Mouse (Mus musculus): ENCODE measurements around the gene Inava. TPM values are rescaled to one million over a fixed set of nuclear protein-coding genes. Genes with fewer than 3 reads are reported as not detected.

Inava gene
- total RNA-seq (2012; rRNA removed) (0.34 and 0.42 TPM in 2 replicates), total RNA-seq (2014; rRNA removed) (not detected in 2 replicates), polyA plus RNA-seq (2012; ENCODE audit: insufficient read length, low read depth) (0.11 and 0.34 TPM in 2 replicates)

DNA sequence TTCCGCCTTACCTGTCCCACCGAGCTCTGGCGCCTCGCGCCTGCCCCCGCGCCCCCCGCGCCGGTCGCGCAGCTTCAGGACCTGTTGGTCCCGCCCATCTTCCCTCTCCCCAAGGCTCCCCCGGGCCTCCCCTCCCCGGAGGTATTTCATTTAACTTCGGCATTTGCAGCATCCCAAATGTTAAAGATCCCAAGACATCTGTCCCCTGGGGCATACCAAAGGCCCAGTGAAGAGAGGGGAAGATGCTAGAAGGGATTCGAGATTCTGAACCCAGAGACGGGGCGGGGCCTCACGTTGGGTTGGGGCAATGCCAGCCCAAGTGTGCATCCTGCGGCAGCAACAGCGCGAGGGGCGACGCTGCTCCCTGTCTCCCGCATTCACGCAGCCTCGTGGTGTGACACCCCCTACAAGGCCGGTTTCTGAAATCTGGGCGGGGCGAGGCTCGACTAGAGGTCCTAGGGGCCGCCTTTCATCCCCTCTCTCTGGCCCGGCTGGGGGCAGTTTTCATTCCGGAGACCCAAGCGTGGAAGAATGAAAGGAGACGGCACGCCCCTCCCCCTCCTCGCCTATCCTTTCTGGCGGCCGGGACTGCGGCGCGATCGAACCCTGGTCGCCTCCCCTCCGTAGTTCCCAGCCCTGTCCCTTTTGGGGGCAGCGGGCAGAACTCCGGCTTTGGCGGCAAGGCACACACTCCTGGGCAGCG, at the start of gene Inava:
Gene Inava, minus strand, starts transcription at position 373 of the 703 bp plus-strand sequence.
- peak; percentile 11 for DNase-seq (ENCODE audit: extremely low read depth)
- H3K9ac ChIP-seq (ENCODE audit: insufficient read depth, low read depth) = peak within 1 kb of the TSS; percentile 6; the same call in 1 of the 2 replicates
- no peaks in the 10 kb centered on the region for H3K79me2 ChIP-seq (replicated peaks; ENCODE audit: control insufficient read depth, extremely low read depth, insufficient read depth, poor library complexity, severe bottlenecking)
- in situ Hi-C loops (cut with MboI; ENCODE audit: low pct_ligation_motif_present, low pct_unique_long_range_greater_than_20kb, low sequenced_read_pairs) (no loop called here), dilution Hi-C loops (cut with MboI; ENCODE audit: extremely low pct_ligation_motif_present, extremely low pct_unique_long_range_greater_than_20kb, low sequenced_read_pairs) (no loop called here)
- peaks cover 22% of the 10 kb centered on the region for H3K27me3 ChIP-seq (replicated peaks)
- peak within 1 kb of the TSS; percentile 80 for H3K4me2 ChIP-seq (ENCODE audit: insufficient read depth, low read depth, poor library complexity, severe bottlenecking)
- no peaks in the 10 kb centered on the region for H3K9me3 ChIP-seq (replicated peaks; ENCODE audit: low read length)
- TF ChIP-seq NRF1 (IDR thresholded peaks at IDR 0.05; ENCODE audit: low read depth, low read length) = no peak
- no peak for TF ChIP-seq ETS1 (conservative IDR thresholded peaks at IDR 0.05; ENCODE audit: low read depth, low read length)
- TF ChIP-seq E2F4 (IDR thresholded peaks at IDR 0.05; ENCODE audit: insufficient replicate concordance, low read depth, low read length) = no peak
- peak; percentile 42 for TF ChIP-seq SMC3 (IDR thresholded peaks at IDR 0.05; ENCODE audit: low read depth, low read length)
- TF ChIP-seq TBP (conservative IDR thresholded peaks at IDR 0.05; ENCODE audit: low read depth, low read length) = no peak
- peak; percentile 52; the same call in 1 of the 2 replicates for TF ChIP-seq UBTF (IDR thresholded peaks at IDR 0.05; ENCODE audit: low read depth, low read length)
- peak; percentile 6; the same call in 1 of the 2 replicates for TF ChIP-seq HCFC1 (IDR thresholded peaks at IDR 0.05; ENCODE audit: low read depth, low read length)
- TF ChIP-seq MEF2A (IDR thresholded peaks at IDR 0.05; ENCODE audit: borderline replicate concordance, low read depth, low read length) = 0 out of 2 replicates have a peak, but pooled peaks have one; percentile 6
- no peak for TF ChIP-seq JUN (IDR thresholded peaks at IDR 0.05; ENCODE audit: insufficient read depth, low read depth, low read length)
- TF ChIP-seq KAT2A (IDR thresholded peaks at IDR 0.05; ENCODE audit: insufficient replicate concordance, low read length) = no peak
- no peak for TF ChIP-seq RCOR1 (conservative IDR thresholded peaks at IDR 0.05; ENCODE audit: low read depth, low read length)
- TF ChIP-seq ZC3H11A (IDR thresholded peaks at IDR 0.05; ENCODE audit: low read depth, low read length) = no peak
- no peak for TF ChIP-seq CHD2 (IDR thresholded peaks at IDR 0.05; ENCODE audit: low read length)
- no peak for TF ChIP-seq TCF12 (IDR thresholded peaks at IDR 0.05; ENCODE audit: low read depth, low read length)
- TF ChIP-seq NELFE (IDR thresholded peaks at IDR 0.05; ENCODE audit: low read depth, low read length) = no peak
- TF ChIP-seq CHD1 (IDR thresholded peaks at IDR 0.05; ENCODE audit: low read depth, low read length) = peak; percentile 97
- TF ChIP-seq PAX5 (IDR thresholded peaks at IDR 0.05; ENCODE audit: low read length) = no peak
- TF ChIP-seq POLR2A (IDR thresholded peaks at IDR 0.05; ENCODE audit: low read depth, low read length) = peak; percentile 35; the same call in 1 of the 2 replicates
- TF ChIP-seq POLR2AphosphoS2 (IDR thresholded peaks at IDR 0.05; ENCODE audit: low read depth, low read length) = no peak
- TF ChIP-seq MXI1 (IDR thresholded peaks at IDR 0.05; ENCODE audit: low read depth, low read length) = no peak
- peak; percentile 32; the same call in 1 of the 2 replicates for TF ChIP-seq IRF4 (IDR thresholded peaks at IDR 0.05; ENCODE audit: low read depth, low read length)
- no peaks in the 10 kb centered on the region for H3K36me3 ChIP-seq (replicated peaks in 1 of 2; ENCODE audit: control insufficient read depth in 1 of 2, insufficient read depth in 1 of 2, low read length in 1 of 2)
- H3K27ac ChIP-seq (ENCODE audit: insufficient read depth, low read depth) = no peak within 1 kb of the TSS
- H3K4me3 ChIP-seq (replicated peaks in 1 of 3; ENCODE audit: low read depth in 2 of 3, low read length in 2 of 3, poor library complexity in 1 of 3) = peak within 1 kb of the TSS; percentile 32 to 63 (median 48)
- H3K4me1 ChIP-seq (ENCODE audit: control insufficient read depth in 1 of 2, insufficient read depth in 2 of 2) = peaks cover 6 to 18% of the 10 kb centered on the region in 2 experiments; a peak in 2 of 4 replicates
